Mouse (Mus musculus) thymus, postnatal 36 days (tissue): Measurements from ENCODE around the gene Zw10.

Experiments used
- DNase-seq, 2 experiments: peaks; one replicate each; pipeline ENCODE4 v3.0.0; 2022; ENCODE audit warnings: mixed read lengths in 2 of 2

Zw10 gene

GRCm38 (mm10) chr9:49055333-49056205, at the start of gene Zw10:
Zw10 (plus strand) TSS chr9:49055613.
- DNase-seq: peak; percentile 90 to 93

- DNase-seq: no peak
Measured at GRCm38 (mm10) chr9:49015824-49016223, 39.6 kb upstream of the Zw10 start.

- no peak for DNase-seq
Measured at GRCm38 (mm10) chr9:49021289-49021688, 34.1 kb upstream of the Zw10 start.

DNA sequence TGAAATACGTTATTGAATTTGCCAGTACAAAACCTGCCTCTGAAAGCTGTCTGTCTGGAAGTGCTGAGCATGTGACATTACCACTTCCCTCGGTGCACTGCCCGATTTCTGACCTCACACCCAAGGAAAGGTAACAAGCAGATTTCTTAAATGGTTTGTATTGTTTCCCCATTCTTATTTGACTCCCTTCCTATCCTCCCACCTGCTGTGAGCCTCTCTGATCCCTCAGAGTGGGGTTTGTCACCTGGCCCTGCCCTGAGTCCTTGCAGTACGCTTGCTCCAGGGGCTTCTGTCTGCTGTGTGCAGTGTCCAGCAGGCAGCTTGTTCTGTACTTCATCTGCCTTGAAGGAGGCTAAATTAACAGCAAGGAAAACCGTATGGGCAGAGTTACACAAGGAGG, 31.5 kb upstream of the Zw10 start:
- no peak for DNase-seq

- no peak for DNase-seq
Measured at GRCm38 (mm10) chr9:49024529-49024928, 30.9 kb upstream of the Zw10 start.

- no peak for DNase-seq
Measured at GRCm38 (mm10) chr9:49034764-49035163, 20.6 kb upstream of the Zw10 start.

DNA sequence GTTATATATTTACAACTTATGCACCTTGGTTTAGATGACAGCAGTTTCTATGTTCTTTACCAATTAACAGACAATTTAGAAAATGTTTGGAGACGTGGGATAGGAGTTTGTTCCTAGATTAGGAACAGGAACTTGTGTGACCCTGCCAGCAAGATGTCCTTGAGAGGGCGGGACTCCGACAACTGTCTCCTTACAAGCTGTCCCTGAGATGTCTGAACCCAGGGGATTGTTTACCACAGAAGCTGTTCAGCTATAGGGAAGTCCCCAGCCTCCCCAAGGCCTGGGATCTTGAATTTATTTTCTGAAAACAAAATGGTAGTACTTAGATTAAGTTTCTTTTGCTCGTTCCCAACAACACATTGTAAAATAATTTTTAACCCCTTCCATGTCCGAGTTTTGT, 4.5 kb upstream of the Zw10 start:
- no peak for DNase-seq

GRCm38 (mm10) chr9:49051349-49051748, 4.1 kb upstream of the Zw10 start:
- peak; percentile 55 to 57 for DNase-seq

DNA sequence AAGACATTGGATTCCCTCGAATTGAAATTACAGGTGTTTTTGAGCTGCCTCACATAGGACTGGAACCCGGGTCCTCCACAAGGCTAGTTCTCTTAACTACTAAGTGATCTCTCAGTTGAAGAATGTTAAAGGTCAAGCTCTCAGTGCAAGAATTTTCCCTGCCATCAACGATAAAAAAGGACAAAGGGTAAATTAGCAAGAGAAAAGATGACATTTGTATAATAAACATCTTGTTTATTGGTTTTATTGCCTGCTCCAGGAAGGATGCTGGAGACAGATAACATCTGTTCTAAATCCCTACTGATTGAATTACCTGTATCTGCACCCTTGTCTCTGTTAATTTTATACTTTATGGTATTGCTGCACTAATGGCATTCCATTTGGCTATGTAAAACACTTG, 1.4 kb upstream of the Zw10 start:
- DNase-seq: no peak

GRCm38 (mm10) chr9:49076847-49077246, 21.4 kb downstream of the Zw10 start:
- no peak for DNase-seq

DNA sequence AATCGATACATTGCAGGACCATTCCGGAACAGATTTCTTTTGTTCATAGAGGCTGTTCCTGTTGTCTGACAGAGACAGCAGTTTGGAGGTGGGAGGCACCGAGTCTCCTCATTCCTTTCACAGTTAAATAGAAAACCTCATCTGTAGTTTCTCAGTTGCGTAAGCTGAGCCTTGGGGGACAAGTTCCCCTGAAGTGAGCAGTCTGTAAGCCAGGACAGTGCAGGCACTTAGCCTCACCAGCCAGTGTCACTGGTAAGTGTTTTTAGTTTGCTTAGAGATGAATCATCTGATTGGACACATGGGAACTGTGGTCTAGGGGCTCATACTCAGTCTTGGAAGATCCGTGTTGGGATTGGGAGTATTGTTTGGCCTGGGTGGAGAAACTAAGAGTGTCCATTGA, 25.7 kb downstream of the Zw10 start, which contains the start of gene Tmprss5:
Gene Tmprss5, plus strand, starts transcription at position 154 of the 400 bp plus-strand sequence.
- DNase-seq: no peak

- DNase-seq: peak; percentile 38 to 39
Measured at GRCm38 (mm10) chr9:49081561-49081960, 26.1 kb downstream of the Zw10 start.

- DNase-seq: no peak
Measured at GRCm38 (mm10) chr9:49087317-49087716, 31.9 kb downstream of the Zw10 start.

DNA sequence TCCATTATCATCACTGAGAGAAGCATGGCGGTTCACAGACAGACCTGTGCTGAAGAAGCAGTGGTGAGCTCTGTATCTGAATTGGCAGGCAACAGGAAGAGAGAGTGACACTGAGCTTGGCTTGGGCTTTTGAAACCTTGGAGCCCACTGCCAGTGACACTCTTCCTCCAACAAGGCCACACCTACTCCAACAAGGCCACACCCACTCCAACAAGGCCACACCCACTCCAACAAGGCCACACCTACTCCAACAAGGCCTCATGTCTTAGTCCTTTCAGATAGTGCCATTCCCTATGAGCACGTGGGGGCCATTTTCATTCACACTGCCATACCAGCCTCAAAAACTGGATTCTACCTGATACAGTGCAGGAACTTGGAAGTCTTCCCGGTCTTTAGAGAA, 43.5 kb downstream of the Zw10 start:
- no peak for DNase-seq

DNA sequence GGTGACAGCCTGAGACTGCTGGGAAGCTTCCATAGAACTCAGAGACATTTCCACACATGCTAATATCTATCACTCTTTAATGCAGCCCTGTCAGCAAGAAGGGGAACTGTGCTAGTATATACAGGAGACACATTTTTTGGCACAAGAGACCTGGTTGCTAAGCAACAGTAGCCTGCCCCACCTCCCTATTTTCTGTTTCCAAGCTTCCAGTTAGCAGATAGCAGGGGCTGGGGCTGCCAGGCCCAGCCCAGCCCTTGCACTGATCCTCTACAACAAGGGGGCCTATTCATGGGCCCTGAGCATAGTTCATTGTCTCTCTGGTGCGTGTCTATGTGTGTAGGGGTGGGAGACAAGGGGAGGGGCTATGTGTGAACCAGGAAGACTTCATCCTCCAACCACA, 46.9 kb downstream of the Zw10 start:
- DNase-seq: no peak

DNA sequence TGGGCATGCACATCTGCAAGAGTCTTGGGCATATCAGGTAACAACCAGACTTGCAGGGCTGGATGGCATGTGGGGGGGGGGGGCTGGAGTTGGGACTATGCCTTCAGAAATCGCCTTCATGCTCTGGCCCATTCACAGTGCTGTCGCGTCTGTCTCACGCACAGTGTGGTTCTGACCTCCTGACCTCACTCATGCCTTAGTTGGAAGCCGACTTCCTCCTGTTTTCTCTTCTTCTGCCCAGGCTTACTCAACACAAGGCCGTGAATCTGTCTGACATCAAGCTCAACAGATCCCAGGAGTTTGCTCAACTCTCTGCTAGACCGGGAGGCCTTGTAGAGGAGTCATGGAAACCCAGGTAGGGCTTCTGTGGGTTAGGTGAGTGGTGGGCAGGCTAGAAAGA, 53.7 kb downstream of the Zw10 start:
- DNase-seq: no peak

- DNase-seq: no peak
Measured at GRCm38 (mm10) chr9:49110476-49111220, 55.2 kb downstream of the Zw10 start.

- no peak for DNase-seq
Measured at GRCm38 (mm10) chr9:49111296-49111695, 55.9 kb downstream of the Zw10 start.

DNA sequence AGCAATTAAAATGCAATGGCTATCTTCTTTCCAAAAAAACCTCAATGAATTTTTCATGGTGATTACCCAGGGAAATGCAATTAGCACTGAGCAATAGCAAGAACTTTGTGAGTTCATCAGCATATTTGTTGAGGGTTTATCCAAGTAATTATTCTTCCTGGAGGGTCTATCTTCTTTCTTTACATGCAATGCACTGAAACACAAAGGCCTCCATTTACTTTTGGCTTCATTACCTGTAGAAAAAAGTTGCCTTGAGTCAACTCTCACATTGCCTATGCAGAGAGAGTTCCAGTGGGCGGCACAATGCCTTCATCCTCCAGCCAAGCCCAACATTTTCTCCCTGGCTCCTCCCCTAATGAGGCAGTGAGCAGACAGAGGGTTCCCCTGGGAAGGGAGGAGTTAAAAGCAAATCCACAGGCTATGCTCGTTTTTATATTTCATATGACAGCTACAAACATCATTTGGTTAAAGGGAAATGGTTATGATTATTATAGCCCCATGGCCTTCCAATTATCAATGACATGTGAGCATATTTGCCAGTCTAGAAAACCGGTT, 62.9 kb downstream of the Zw10 start:
- DNase-seq: no peak

DNA sequence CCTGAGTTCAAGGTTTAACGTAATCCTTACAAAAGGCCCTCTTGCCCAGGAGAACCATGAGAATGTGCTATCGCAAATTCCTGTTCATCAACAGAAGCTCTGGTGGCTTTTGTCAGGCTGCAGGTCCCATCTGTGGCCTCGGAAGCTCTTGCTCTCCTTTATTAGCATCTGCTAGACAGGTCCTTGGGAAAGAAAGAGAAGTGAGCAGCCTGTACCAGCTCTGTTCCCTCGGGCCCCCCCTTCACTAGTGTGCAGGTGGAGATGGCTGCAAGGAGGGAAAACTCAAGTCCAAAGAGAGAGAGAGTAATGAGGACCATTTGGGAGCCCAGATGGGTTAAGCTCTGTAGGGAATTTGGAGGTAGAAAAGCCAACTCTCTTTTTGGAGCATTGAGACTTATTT, 64.3 kb downstream of the Zw10 start:
- no peak for DNase-seq

- DNase-seq: no peak
Measured at GRCm38 (mm10) chr9:49125706-49126105, 70.3 kb downstream of the Zw10 start.
